ENCODE assay signal across 17 mouse cellular contexts in genomic region chr16:22128595-22128994, GRCm38 (mm10).
"Had no signal": no experiment of that assay in that cellular context is flagged by ENCODE, and none has a peak within 500 bp of the region (broad histone marks: within the 10 kb centered on the region; RNA-seq: fewer than 3 reads in every experiment).

No protein-coding gene starts in this region.

- H3K4me3 ChIP-seq: kidney, embryonic 15.5 days; layer of hippocampus, adult 2 months; left cerebral cortex, adult 2 months; midbrain, embryonic 12.5 days; midbrain, embryonic 15.5 days; neural tube, embryonic 12.5 days; neural tube, embryonic 15.5 days had no signal

- H3K9me3 ChIP-seq: kidney, embryonic 15.5 days; midbrain, embryonic 12.5 days; midbrain, embryonic 15.5 days; neural tube, embryonic 12.5 days; neural tube, embryonic 15.5 days had no signal

- H3K36me3 ChIP-seq: midbrain, embryonic 12.5 days; midbrain, embryonic 15.5 days; neural tube, embryonic 12.5 days; neural tube, embryonic 15.5 days had no signal

- H3K27me3 ChIP-seq: kidney, embryonic 15.5 days; midbrain, embryonic 12.5 days; midbrain, embryonic 15.5 days; neural tube, embryonic 12.5 days; neural tube, embryonic 15.5 days had no signal

- ATAC-seq: midbrain, embryonic 15.5 days had no signal

- H3K9ac ChIP-seq: kidney, embryonic 15.5 days; liver, embryonic 14.5 days; midbrain, embryonic 12.5 days; midbrain, embryonic 15.5 days; neural tube, embryonic 12.5 days; neural tube, embryonic 15.5 days had no signal

- H3K4me1 ChIP-seq: midbrain, embryonic 12.5 days; midbrain, embryonic 15.5 days; neural tube, embryonic 15.5 days had no signal

- H3K27ac ChIP-seq: kidney, embryonic 15.5 days; layer of hippocampus, adult 2 months; left cerebral cortex, adult 2 months; liver, embryonic 14.5 days; macrophage; midbrain, embryonic 12.5 days; midbrain, embryonic 15.5 days; neural tube, embryonic 12.5 days; neural tube, embryonic 15.5 days had no signal

- DNase-seq: kidney, adult 11 months; kidney, adult 8-10 months; kidney, postnatal 14 days; layer of hippocampus, postnatal 36 days; lung, adult 2 months; retina, postnatal 1 day; thymus, adult 2 months; thymus, postnatal 25 days had no signal

- H3K4me2 ChIP-seq: kidney, embryonic 15.5 days; midbrain, embryonic 12.5 days; midbrain, embryonic 15.5 days; neural tube, embryonic 12.5 days; neural tube, embryonic 15.5 days had no signal
